Mouse (Mus musculus): ENCODE measurements around the gene Zxdb. TPM values are rescaled to one million over a fixed set of nuclear protein-coding genes. Genes with fewer than 3 reads are reported as not detected.
"Not testable (repeated sequence)": the region's sequence is repeated elsewhere in the genome, so short reads cannot be mapped to it uniquely, and the experiment has no call there.

Zxdb gene
- 1 to 10 TPM; 2.3 to 2.8 TPM for total RNA-seq (2021)
- long read RNA-seq, experiment 1, result 0 reads
- long read RNA-seq, experiment 2, result 0 reads

DNA sequence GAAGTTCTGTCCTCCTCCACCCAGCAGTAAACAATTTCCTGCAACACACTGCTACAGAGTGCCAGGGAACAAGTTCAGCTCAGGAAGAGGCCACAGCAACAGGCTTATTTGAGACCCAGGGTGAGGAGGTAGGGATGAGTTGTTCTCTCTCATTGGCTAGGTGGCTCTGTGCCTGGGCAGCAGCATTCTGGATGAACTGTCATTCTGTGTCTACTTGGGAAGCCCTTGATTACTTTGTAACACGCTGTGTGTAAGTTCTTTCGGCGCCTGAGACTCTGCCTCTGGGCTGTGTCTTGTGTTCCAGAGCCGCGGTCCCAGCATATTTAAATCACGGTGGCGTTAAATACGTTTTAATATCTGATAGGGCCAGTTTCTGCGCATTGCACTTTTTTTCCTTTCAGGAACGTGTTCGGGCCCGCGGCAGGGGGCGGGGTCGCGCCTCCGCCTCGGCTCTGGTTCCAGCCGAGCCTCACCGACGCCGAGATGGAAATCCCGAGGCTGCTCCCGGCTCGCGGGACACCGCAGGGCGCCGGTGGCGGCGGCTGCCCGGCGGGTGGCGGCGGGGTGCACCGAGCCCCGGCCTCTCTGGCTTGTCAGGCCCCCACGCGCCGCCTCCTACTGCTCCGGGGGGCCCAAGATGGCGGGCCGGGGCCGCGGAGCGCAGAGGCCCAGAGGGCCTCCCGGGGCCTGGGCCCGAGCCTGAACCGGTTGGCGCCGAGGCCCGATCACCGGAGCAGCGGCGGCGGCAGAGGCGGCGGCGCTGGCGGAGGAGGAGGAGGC is at the start of gene Zxdb:
TSS of gene Zxdb (plus strand) at position 378 of the 780 bp plus-strand sequence.
- DNase-seq, result not testable (repeated sequence)

DNA sequence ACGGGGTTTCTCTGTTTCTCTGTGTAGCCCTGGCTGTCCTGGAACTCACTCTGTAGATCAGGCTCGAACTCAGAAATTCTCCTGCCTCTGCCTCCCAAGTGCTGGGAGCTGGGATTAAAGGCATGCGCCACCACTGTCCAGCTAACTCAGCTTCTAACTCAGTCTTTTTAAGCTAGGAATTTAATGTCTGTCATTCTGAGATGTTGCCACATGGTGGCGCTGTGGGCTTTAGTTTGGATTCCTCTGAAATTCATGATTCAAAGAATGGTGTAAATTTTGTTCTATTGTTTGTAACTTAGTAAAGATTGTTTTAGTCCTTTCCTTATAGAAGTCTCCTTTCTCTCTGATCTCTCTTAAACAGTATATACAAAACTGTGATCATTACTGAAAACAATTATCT is 49.4 kb upstream of the Zxdb start:
- DNase-seq, result no peak

- DNase-seq, result not testable (repeated sequence)
Observed at GRCm38 (mm10) chrX:94681581-94681980, 42.8 kb upstream of the Zxdb start.

GRCm38 (mm10) chrX:94689593-94689992 is 34.8 kb upstream of the Zxdb start:
- DNase-seq, result peak; percentile 21

DNA sequence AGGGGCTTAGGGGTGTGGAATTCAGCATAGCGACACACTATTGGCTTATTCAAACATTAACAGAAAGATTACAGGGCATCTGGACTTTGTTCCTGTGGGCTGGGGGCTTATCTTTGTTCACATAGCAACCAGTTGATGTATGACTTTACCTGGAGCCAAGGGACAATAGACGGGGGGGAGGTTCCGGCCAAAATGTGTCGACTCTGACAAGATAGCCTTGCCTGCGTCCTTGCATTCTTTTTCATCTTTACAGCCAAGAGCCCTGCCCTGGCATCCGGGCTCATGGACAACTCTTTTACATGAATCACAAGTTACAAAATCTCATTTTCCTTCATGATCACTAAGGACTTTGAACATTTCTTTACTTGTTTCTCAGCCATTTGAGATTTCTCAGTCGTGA is 17.7 kb upstream of the Zxdb start:
- not testable (repeated sequence) for DNase-seq

DNA sequence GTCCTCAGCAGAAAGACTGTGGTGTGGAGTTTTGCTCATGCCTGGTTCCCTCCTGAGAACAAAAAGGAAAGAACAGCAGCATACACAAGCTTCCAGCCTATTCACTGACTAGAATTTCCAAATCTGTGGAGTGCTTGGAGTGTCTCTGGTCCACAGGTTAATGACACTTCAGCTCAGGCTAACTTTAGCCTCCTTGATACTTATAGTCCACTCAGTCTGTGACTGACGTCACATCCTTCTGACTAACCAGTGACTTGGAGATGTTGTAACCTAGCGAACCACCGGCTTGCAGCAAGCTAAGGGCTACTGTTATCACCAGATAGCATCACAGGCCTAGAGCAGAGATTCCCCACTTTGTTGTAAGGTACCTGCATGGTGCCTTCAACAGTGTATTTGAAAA is 14.6 kb upstream of the Zxdb start:
- not testable (repeated sequence) for DNase-seq

DNA sequence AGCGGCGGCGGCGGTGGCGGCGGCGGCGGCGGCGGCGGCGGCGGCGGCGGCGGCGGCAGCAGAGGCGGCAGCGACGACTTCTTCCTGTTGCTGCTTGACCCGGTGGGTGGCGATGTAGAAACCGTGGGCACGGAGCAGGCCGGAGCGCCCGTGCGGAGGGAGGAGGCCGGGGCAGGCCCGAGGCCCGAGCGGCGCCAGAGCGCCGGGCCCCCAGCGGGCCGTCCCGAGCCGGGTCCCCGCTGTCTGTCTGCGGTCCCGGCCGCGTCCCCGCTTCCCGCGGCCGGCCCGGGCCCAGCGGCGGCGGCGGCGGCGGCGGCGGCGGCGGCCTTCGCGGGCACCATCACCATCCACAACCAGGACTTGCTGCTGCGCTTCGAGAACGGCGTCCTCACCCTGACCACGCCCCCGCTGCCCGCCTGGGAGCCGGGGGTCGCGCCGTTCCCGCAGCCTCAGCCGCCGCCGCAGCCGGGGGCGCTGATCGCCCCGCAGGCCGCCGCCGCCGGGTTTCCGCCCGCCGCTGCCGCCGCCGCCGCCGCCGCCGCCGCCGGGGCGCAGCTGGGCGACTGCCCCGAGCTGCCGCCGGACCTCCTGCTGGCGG is 702 bp downstream of the Zxdb start:
- not testable (repeated sequence) for DNase-seq

GRCm38 (mm10) chrX:94725627-94726083 is 1.3 kb downstream of the Zxdb start:
- not testable (repeated sequence) for DNase-seq

GRCm38 (mm10) chrX:94731596-94731995 is 7.2 kb downstream of the Zxdb start:
- DNase-seq, result no peak

DNA sequence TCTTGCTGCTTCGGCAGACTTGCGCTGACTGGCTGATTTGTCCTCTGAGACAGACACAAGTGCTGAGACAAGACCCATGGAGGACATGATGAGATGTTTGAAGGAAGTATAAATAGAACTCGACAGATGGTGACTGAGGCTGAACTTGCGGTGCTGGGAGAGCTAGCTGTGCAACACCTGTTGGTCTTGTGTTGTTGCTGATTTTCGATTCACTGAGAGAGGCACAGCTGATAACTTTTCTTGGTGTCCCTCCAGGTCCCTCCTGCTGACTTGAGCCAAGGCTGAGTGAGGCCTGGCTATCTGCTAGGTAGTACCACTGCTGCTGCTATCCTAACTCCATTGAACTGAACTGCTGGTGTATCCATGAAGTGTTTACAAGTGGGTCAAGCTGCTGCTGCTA is 29.4 kb downstream of the Zxdb start:
- no peak for DNase-seq

DNA sequence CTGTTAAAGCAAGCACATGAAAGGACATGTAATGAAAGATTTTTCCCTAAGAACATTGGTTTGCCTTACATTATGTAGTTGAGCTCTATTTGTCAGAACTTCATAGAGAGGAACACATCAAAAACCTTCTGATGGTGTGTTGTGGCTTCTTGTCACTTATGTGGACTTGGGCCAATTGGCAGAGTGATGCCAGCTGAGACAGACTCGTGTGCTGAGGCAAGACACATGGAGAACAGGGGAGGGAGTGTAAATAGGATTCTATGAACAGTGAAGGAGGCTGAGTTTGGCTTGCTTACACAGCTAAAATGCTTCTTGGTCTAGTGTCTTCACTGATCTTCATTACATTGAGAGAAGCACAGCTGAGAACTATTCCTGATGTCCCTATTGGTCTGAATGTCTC is 35.6 kb downstream of the Zxdb start:
- DNase-seq, result no peak

GRCm38 (mm10) chrX:94773876-94774275 is 49.5 kb downstream of the Zxdb start:
- DNase-seq, result no peak

Other genes starting within 250 kb of the Zxdb start
- gene Maged1, start 182.4 kb upstream of the Zxdb start, total RNA-seq (2021), result 10 to 100 TPM; 30.9 to 33.0 TPM
- gene Gspt2, start 88.5 kb upstream of the Zxdb start, total RNA-seq (2021), result under 1 TPM; 0.23 to 0.43 TPM